Mouse (Mus musculus): ENCODE data around the gene 1810013L24Rik.

DNA sequence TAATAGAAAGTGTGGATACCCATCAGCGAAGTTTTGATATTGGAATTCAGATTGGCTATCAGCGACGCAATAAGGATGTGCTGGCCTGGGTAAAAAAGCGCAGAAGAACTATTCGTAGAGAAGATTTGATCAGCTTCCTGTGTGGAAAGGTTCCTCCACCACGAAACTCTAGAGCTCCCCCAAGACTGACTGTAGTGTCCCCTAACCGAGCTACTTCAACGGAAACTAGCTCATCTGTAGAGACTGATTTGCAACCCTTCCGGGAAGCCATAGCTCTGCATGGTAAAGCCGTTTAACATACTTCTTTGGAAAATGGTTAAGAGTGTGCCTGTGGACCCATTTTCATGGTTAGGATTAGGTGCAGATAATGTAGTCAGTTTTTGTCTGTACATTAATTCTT, 13.1 kb downstream of the 1810013L24Rik start:
- TF ChIP-seq CTCF (IDR thresholded peaks at IDR 0.05; ENCODE audit: insufficient read depth, low read length) = no peak
- TF ChIP-seq POLR2A (IDR thresholded peaks at IDR 0.05; ENCODE audit: borderline replicate concordance, extremely low read depth, low read depth, low read length) = no peak

Data from lung, adult 2 months (tissue).